Mouse (Mus musculus) heart, postnatal 0 days (tissue): ENCODE measurements at regions not wholly inside any gene's neighbourhood (a gene's known extent, or its start where the extent isn't known, plus 50 kb on each side); places are given as distances from the start of the nearest gene placed in this dataset.

ENCODE experiments used
- ATAC-seq: fragments of 200-750 bp; cut with Nextera tagmentation; 2 replicates; pipeline ENCODE4 v1.8.0; 2017; ENCODE audit warnings: low read depth, moderate number of reproducible peaks, moderate library complexity; ENCODE audit not compliant: insufficient read depth
- DNase-seq: peaks from one replicate; pipeline ENCODE4 v3.0.0-alpha.2; 2016; ENCODE audit warnings: low spot score
- H3K27ac ChIP-seq: fragments of 300-500 bp; sonication (generic); 2 replicates; pipeline ENCODE4 v1.5.1; 2014; ENCODE audit warnings: low read depth, mild to moderate bottlenecking
- H3K27me3 ChIP-seq: fragments of 300-500 bp; sonication (generic); 2 replicates; pipeline ENCODE4 v1.6.1; 2014; ENCODE audit warnings: low read length, mixed read lengths; ENCODE audit not compliant: control insufficient read depth, insufficient read depth
- H3K36me3 ChIP-seq: fragments of 300-500 bp; sonication (generic); replicated peaks from 2 replicates; pipeline ENCODE4 v1.6.1; 2014; ENCODE audit warnings: low read length, mixed read lengths; ENCODE audit not compliant: control insufficient read depth, insufficient read depth
- H3K4me1 ChIP-seq: fragments of 300-500 bp; sonication (generic); 2 replicates; pipeline ENCODE4 v1.6.1; 2014; ENCODE audit warnings: antibody characterized with exemption; ENCODE audit not compliant: control insufficient read depth, insufficient read depth
- H3K4me2 ChIP-seq: fragments of 300-500 bp; sonication (generic); 2 replicates; pipeline ENCODE4 v1.6.1; 2014; ENCODE audit warnings: low read depth, mild to moderate bottlenecking, low read length, moderate library complexity
- H3K4me3 ChIP-seq: fragments of 300-500 bp; sonication (generic); 2 replicates; pipeline ENCODE4 v1.5.1; 2014; ENCODE audit warnings: low read depth, low read length
- H3K9ac ChIP-seq: fragments of 300-500 bp; sonication (generic); replicated peaks from 2 replicates; pipeline ENCODE4 v1.6.1; 2014; ENCODE audit warnings: low read depth, low read length, mixed read lengths
- H3K9me3 ChIP-seq: fragments of 300-500 bp; sonication (generic); replicated peaks from 2 replicates; pipeline ENCODE4 v1.6.1; 2016; ENCODE audit warnings: low read length; ENCODE audit not compliant: control insufficient read depth
- CTCF ChIP-seq: IDR thresholded peaks from 2 replicates; pipeline ENCODE4 v1.5.1; 2016; ENCODE audit warnings: antibody characterized with exemption, control low read depth, low read depth
- EP300 ChIP-seq: IDR thresholded peaks from 2 replicates; pipeline ENCODE4 v1.6.1; 2016; ENCODE audit warnings: antibody characterized with exemption, low read depth
- WGBS: fragments of 180-500 bp; shearing (Covaris S2); extraction: QIAGEN DNeasy Blood & Tissue Kit; methylation state at CpG from one replicate; pipeline ENCODE4 v1.1.7; 2014; 5-methylcytosine and 5-hydroxymethylcytosine counted together

GRCm38 (mm10) chr1:90311649-90312442, 108.1 kb downstream of the Ackr3 start:
- Histone ChIP-seq H3K27me3 (no peaks in the 10 kb centered on the region), H3K4me1 (no peaks in the 10 kb centered on the region), H3K27ac (no peak overlapping the region), H3K4me3 (no peak overlapping the region), H3K36me3 (no peaks in the 10 kb centered on the region), H3K9ac (no peak overlapping the region), H3K4me2 (no peak overlapping the region), H3K9me3 (no peaks in the 10 kb centered on the region)
- TF ChIP-seq CTCF (no peak), EP300 (no peak)
- DNase-seq = no peak
- no peak for ATAC-seq
- WGBS = 81% methylated on average over 8 of the region's 8 CpGs

DNA sequence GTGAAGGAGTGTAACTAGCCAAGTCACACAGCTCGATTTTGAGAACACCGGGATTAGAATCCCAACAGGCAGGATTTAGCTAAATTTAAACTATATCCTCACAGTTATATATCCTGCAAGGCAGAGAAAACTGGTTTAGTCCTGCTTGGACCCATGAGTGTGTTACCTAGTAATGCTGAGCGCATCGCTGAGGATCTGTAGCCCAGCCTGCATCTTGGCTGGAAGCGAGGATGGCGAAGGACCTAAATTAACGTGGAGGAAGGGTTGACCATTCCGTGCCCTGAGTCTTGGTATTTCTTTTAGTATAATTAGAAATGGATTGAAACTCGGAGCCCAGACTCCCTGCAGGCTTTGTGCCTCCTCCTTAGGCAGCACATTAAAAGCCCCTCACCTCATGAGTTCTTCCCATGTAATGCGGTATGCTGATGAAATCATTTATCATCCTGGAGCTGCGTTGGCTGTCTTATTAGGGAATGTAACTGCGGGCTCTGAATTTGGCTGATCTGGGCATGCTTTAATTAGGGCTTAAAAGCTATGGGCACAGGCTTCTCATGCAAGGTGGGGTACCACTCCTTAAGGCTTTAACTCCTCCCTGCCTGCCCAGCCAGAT, 110.1 kb downstream of the Ackr3 start:
- Histone ChIP-seq H3K27ac (no peak overlapping the region), H3K4me1 (no peaks in the 10 kb centered on the region), H3K9me3 (no peaks in the 10 kb centered on the region), H3K4me2 (no peak overlapping the region), H3K36me3 (no peaks in the 10 kb centered on the region), H3K27me3 (no peaks in the 10 kb centered on the region), H3K9ac (no peak overlapping the region), H3K4me3 (no peak overlapping the region)
- WGBS = 84% methylated on average over 12 of the region's 12 CpGs
- no peak for DNase-seq
- ATAC-seq = no peak
- TF ChIP-seq EP300 = no peak
- TF ChIP-seq CTCF = no peak

GRCm38 (mm10) chr1:90317902-90318301, 114.1 kb downstream of the Ackr3 start:
- no peak overlapping the region for H3K9ac ChIP-seq
- DNase-seq = no peak
- no peaks in the 10 kb centered on the region for H3K4me1 ChIP-seq
- H3K27me3 ChIP-seq = no peaks in the 10 kb centered on the region
- no peak overlapping the region for H3K4me3 ChIP-seq
- no peak for ATAC-seq
- WGBS = 73% methylated on average over 6 of the region's 6 CpGs
- H3K36me3 ChIP-seq = no peaks in the 10 kb centered on the region
- TF ChIP-seq EP300 = no peak
- TF ChIP-seq CTCF = no peak
- H3K4me2 ChIP-seq = no peak overlapping the region
- H3K9me3 ChIP-seq = no peaks in the 10 kb centered on the region
- H3K27ac ChIP-seq = no peak overlapping the region

GRCm38 (mm10) chr1:90318502-90318901, 114.7 kb downstream of the Ackr3 start:
- H3K27ac ChIP-seq = no peak overlapping the region
- no peak overlapping the region for H3K4me2 ChIP-seq
- no peak for DNase-seq
- H3K27me3 ChIP-seq = no peaks in the 10 kb centered on the region
- no peak overlapping the region for H3K4me3 ChIP-seq
- H3K4me1 ChIP-seq = no peaks in the 10 kb centered on the region
- no peak overlapping the region for H3K9ac ChIP-seq
- TF ChIP-seq CTCF (no peak), EP300 (no peak)
- 76% methylated on average over 9 of the region's 9 CpGs for WGBS
- no peaks in the 10 kb centered on the region for H3K9me3 ChIP-seq
- no peak for ATAC-seq
- no peaks in the 10 kb centered on the region for H3K36me3 ChIP-seq

GRCm38 (mm10) chr1:90320518-90320917, 116.7 kb downstream of the Ackr3 start:
- no peak for DNase-seq
- no peak overlapping the region for H3K9ac ChIP-seq
- 75% methylated on average over 9 of the region's 9 CpGs for WGBS
- H3K4me2 ChIP-seq = no peak overlapping the region
- no peak for TF ChIP-seq CTCF
- no peak for TF ChIP-seq EP300
- no peaks in the 10 kb centered on the region for H3K27me3 ChIP-seq
- ATAC-seq = no peak
- no peak overlapping the region for H3K27ac ChIP-seq
- H3K4me3 ChIP-seq = no peak overlapping the region
- no peaks in the 10 kb centered on the region for H3K9me3 ChIP-seq
- no peaks in the 10 kb centered on the region for H3K4me1 ChIP-seq
- no peaks in the 10 kb centered on the region for H3K36me3 ChIP-seq

DNA sequence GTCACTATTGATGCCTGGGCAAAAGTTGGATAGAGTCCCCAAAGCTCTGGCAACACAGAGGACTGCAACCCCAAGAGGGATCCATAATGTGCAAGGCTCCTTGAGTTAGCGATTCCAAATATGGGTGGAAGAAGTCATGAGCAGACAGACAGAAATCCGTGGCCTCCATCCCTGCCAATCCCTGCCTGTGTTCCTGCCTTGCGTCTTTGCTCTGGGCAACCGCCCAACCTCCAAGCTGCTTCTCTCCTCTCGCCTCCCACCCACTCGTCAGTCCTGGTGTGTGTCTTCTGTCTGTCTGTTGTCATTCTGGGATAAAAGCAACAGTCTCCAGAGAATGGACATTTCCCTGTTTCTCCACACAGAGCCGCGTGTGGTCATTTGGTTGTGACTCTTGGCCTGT, 117.7 kb downstream of the Ackr3 start:
- 64% methylated on average over 8 of the region's 8 CpGs for WGBS
- H3K9ac ChIP-seq = no peak overlapping the region
- H3K27ac ChIP-seq = no peak overlapping the region
- ATAC-seq = no peak
- no peak for DNase-seq
- no peak for TF ChIP-seq CTCF
- no peak for TF ChIP-seq EP300
- no peaks in the 10 kb centered on the region for H3K9me3 ChIP-seq
- H3K36me3 ChIP-seq = no peaks in the 10 kb centered on the region
- H3K27me3 ChIP-seq = no peaks in the 10 kb centered on the region
- no peaks in the 10 kb centered on the region for H3K4me1 ChIP-seq
- no peak overlapping the region for H3K4me3 ChIP-seq
- H3K4me2 ChIP-seq = no peak overlapping the region
